Mouse (Mus musculus) thymus, adult 2 months (tissue): ENCODE data around the gene Gpr18.

ENCODE experiments used
- CTCF ChIP-seq: fragments of 200-500 bp; IDR thresholded peaks from 2 replicates; pipeline ENCODE4 v1.5.1; 2012; ENCODE audit warnings: mild to moderate bottlenecking, control low read depth, low read length, moderate library complexity, borderline replicate concordance; ENCODE audit not compliant: control insufficient read depth, poor library complexity, insufficient read depth; ENCODE audit errors: extremely low read depth
- POLR2A ChIP-seq: fragments of 200-500 bp; IDR thresholded peaks from 2 replicates; pipeline ENCODE4 v1.6.1; 2012; ENCODE audit warnings: mild to moderate bottlenecking, low read length, control low read depth, moderate library complexity; ENCODE audit not compliant: control insufficient read depth, poor library complexity, insufficient read depth; ENCODE audit errors: extremely low read depth

DNA sequence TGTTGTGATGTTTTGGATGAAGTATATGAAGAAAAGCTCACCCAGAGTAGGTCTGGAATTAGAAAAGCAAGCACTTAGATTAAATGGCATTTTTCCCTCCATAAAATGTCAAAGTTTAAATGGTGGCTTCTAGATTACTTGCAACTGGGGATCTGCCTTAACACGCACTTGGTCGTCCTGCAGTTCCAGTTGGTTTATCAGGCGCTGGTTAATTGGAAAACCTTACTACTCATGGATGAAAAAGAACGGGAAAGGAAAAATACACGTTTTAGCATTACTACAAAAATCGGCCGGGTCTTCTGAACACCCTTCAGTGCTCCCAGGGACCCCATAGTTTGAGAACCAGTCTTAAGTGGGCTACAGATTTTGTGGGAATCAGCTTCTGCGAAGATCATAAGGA, 37.9 kb downstream of the Gpr18 start:
- TF ChIP-seq CTCF (no peak), POLR2A (no peak)
